Mouse (Mus musculus) heart, embryonic 16.5 days (tissue): ENCODE measurements at regions not wholly inside any gene's neighbourhood (a gene's known extent, or its start where the extent isn't known, plus 50 kb on each side); places are given as distances from the start of the nearest gene placed in this dataset.

ENCODE experiments used
- ATAC-seq: fragments of 200-750 bp; cut with Nextera tagmentation; replicated peaks from 2 replicates; pipeline ENCODE4 v1.8.0; 2017; ENCODE audit warnings: moderate number of reproducible peaks; ENCODE audit not compliant: insufficient read depth, low FRiP score; ENCODE audit errors: extremely low read depth
- H3K27ac ChIP-seq: fragments of 300-500 bp; sonication (generic); 2 replicates; pipeline ENCODE4 v1.5.1; 2014; ENCODE audit warnings: mild to moderate bottlenecking, low read length, control low read depth, moderate library complexity
- H3K27me3 ChIP-seq: fragments of 300-500 bp; sonication (generic); 2 replicates; pipeline ENCODE4 v1.6.1; 2014; ENCODE audit warnings: low read length, mixed read lengths; ENCODE audit not compliant: control insufficient read depth, insufficient read depth
- H3K36me3 ChIP-seq: fragments of 300-500 bp; sonication (generic); 2 replicates; pipeline ENCODE4 v1.6.1; 2014; ENCODE audit not compliant: control insufficient read depth, insufficient read depth
- H3K4me1 ChIP-seq: fragments of 300-500 bp; sonication (generic); 2 replicates; pipeline ENCODE4 v1.6.1; 2014; ENCODE audit warnings: low read length, mixed read lengths; ENCODE audit not compliant: control insufficient read depth, insufficient read depth
- H3K4me2 ChIP-seq: fragments of 300-500 bp; sonication (generic); 2 replicates; pipeline ENCODE4 v1.6.1; 2014; ENCODE audit warnings: low read depth, mild to moderate bottlenecking, control low read depth, low read length
- H3K4me3 ChIP-seq: fragments of 300-500 bp; sonication (generic); 2 replicates; pipeline ENCODE4 v1.5.1; 2014; ENCODE audit warnings: mild to moderate bottlenecking, control low read depth, low read length
- H3K9ac ChIP-seq: fragments of 300-500 bp; sonication (generic); 2 replicates; pipeline ENCODE4 v1.6.1; 2014; ENCODE audit warnings: low read length, control low read depth
- H3K9me3 ChIP-seq: fragments of 300-500 bp; sonication (generic); replicated peaks from 2 replicates; pipeline ENCODE4 v1.6.1; 2016; ENCODE audit warnings: low read length; ENCODE audit not compliant: control insufficient read depth
- WGBS: fragments of 180-500 bp; shearing (Covaris S2); extraction: QIAGEN DNeasy Blood & Tissue Kit; methylation state at CpG from one replicate; pipeline ENCODE4 v1.1.7; 2014; 5-methylcytosine and 5-hydroxymethylcytosine counted together

GRCm38 (mm10) chr12:96090995-96091394, 399.0 kb downstream of the Flrt2 start:
- Histone ChIP-seq H3K4me2 (no peak overlapping the region), H3K27ac (no peak overlapping the region), H3K9ac (no peak overlapping the region), H3K36me3 (no peaks in the 10 kb centered on the region), H3K4me1 (no peaks in the 10 kb centered on the region), H3K9me3 (no peaks in the 10 kb centered on the region), H3K4me3 (no peak overlapping the region), H3K27me3 (no peaks in the 10 kb centered on the region)
- whole genome bisulfite sequencing, result 88% methylated on average over 2 of the region's 2 CpGs
- no peak for ATAC-seq

GRCm38 (mm10) chr12:96106254-96106653, 414.2 kb downstream of the Flrt2 start:
- no peaks in the 10 kb centered on the region for H3K4me1 ChIP-seq
- H3K9ac ChIP-seq, result no peak overlapping the region
- no peaks in the 10 kb centered on the region for H3K9me3 ChIP-seq
- no peaks in the 10 kb centered on the region for H3K36me3 ChIP-seq
- H3K4me2 ChIP-seq, result no peak overlapping the region
- H3K4me3 ChIP-seq, result no peak overlapping the region
- no peaks in the 10 kb centered on the region for H3K27me3 ChIP-seq
- H3K27ac ChIP-seq, result no peak overlapping the region
- WGBS, result 74% methylated on average over 1 of the region's 1 CpGs
- ATAC-seq, result no peak

GRCm38 (mm10) chr12:96114727-96115379, 422.8 kb downstream of the Flrt2 start:
- Histone ChIP-seq H3K9ac (no peak overlapping the region), H3K9me3 (no peaks in the 10 kb centered on the region), H3K27me3 (no peaks in the 10 kb centered on the region), H3K4me2 (no peak overlapping the region), H3K36me3 (no peaks in the 10 kb centered on the region), H3K4me3 (no peak overlapping the region), H3K4me1 (no peaks in the 10 kb centered on the region), H3K27ac (no peak overlapping the region)
- ATAC-seq, result no peak
- 68% methylated on average over 3 of the region's 3 CpGs for WGBS

GRCm38 (mm10) chr12:96117553-96117952, 425.5 kb downstream of the Flrt2 start:
- no peak for ATAC-seq
- 73% methylated on average over 3 of the region's 3 CpGs for WGBS
- H3K4me3 ChIP-seq, result no peak overlapping the region

GRCm38 (mm10) chr12:96124156-96124931, 432.3 kb downstream of the Flrt2 start:
- Histone ChIP-seq H3K9ac (no peak overlapping the region), H3K36me3 (no peaks in the 10 kb centered on the region), H3K27ac (no peak overlapping the region), H3K9me3 (no peaks in the 10 kb centered on the region), H3K4me1 (no peaks in the 10 kb centered on the region), H3K27me3 (no peaks in the 10 kb centered on the region), H3K4me3 (no peak overlapping the region), H3K4me2 (no peak overlapping the region)
- WGBS, result 90% methylated on average over 2 of the region's 2 CpGs
- ATAC-seq, result no peak

More at GRCm38 (mm10) chr12:96117553-96117952, 425.5 kb downstream of the Flrt2 start:
- Histone ChIP-seq H3K9ac (no peak overlapping the region), H3K27ac (no peak overlapping the region), H3K4me1 (no peaks in the 10 kb centered on the region), H3K9me3 (no peaks in the 10 kb centered on the region), H3K36me3 (no peaks in the 10 kb centered on the region), H3K27me3 (no peaks in the 10 kb centered on the region), H3K4me2 (no peak overlapping the region)

- H3K27me3 ChIP-seq, result no peaks in the 10 kb centered on the region
- H3K9ac ChIP-seq, result no peak overlapping the region
- no peak overlapping the region for H3K27ac ChIP-seq
- no peaks in the 10 kb centered on the region for H3K4me1 ChIP-seq
- H3K36me3 ChIP-seq, result no peaks in the 10 kb centered on the region
- no peak overlapping the region for H3K4me2 ChIP-seq
- ATAC-seq, result no peak
- H3K9me3 ChIP-seq, result no peaks in the 10 kb centered on the region
- 73% methylated on average over 4 of the region's 4 CpGs for WGBS
- H3K4me3 ChIP-seq, result no peak overlapping the region
Measured at GRCm38 (mm10) chr12:96129870-96130454, 437.9 kb downstream of the Flrt2 start.

GRCm38 (mm10) chr12:96130796-96131512, 438.9 kb downstream of the Flrt2 start:
- Histone ChIP-seq H3K4me1 (no peaks in the 10 kb centered on the region), H3K9me3 (no peaks in the 10 kb centered on the region), H3K36me3 (no peaks in the 10 kb centered on the region), H3K4me3 (no peak overlapping the region), H3K9ac (no peak overlapping the region), H3K27ac (no peak overlapping the region), H3K27me3 (no peaks in the 10 kb centered on the region), H3K4me2 (no peak overlapping the region)
- no peak for ATAC-seq
- WGBS, result 85% methylated on average over 9 of the region's 9 CpGs

- 59% methylated on average over 5 of the region's 5 CpGs for WGBS
- no peaks in the 10 kb centered on the region for H3K27me3 ChIP-seq
- no peaks in the 10 kb centered on the region for H3K36me3 ChIP-seq
- H3K4me2 ChIP-seq, result no peak overlapping the region
- H3K9me3 ChIP-seq, result no peaks in the 10 kb centered on the region
- no peak overlapping the region for H3K9ac ChIP-seq
- ATAC-seq, result no peak
- H3K4me1 ChIP-seq, result no peaks in the 10 kb centered on the region
- no peak overlapping the region for H3K27ac ChIP-seq
- H3K4me3 ChIP-seq, result no peak overlapping the region
Measured at GRCm38 (mm10) chr12:96134136-96134535, 442.1 kb downstream of the Flrt2 start.

- no peaks in the 10 kb centered on the region for H3K27me3 ChIP-seq
- H3K4me1 ChIP-seq, result no peaks in the 10 kb centered on the region
- no peak overlapping the region for H3K4me3 ChIP-seq
- no peaks in the 10 kb centered on the region for H3K36me3 ChIP-seq
- no peak overlapping the region for H3K4me2 ChIP-seq
- ATAC-seq, result no peak
- H3K9ac ChIP-seq, result no peak overlapping the region
- H3K27ac ChIP-seq, result no peak overlapping the region
- WGBS, result 81% methylated on average over 2 of the region's 2 CpGs
- no peaks in the 10 kb centered on the region for H3K9me3 ChIP-seq
Measured at GRCm38 (mm10) chr12:96141748-96142147, 449.7 kb downstream of the Flrt2 start.
